Mouse (Mus musculus) heart, postnatal 0 days (tissue): ENCODE results near the gene 4930558C23Rik. TPM values are rescaled to one million over a fixed set of nuclear protein-coding genes. Genes with fewer than 3 reads are reported as not detected.
"Not testable (repeated sequence)": the region's sequence is repeated elsewhere in the genome, so short reads cannot be mapped to it uniquely, and the experiment has no call there.

ENCODE experiments used
- ATAC-seq: fragments of 200-750 bp; cut with Nextera tagmentation; 2 replicates; pipeline ENCODE4 v1.8.0; 2017; ENCODE audit warnings: low read depth, moderate number of reproducible peaks, moderate library complexity; ENCODE audit not compliant: insufficient read depth
- DNase-seq: peaks from one replicate; pipeline ENCODE4 v3.0.0-alpha.2; 2016; ENCODE audit warnings: low spot score
- H3K27ac ChIP-seq: fragments of 300-500 bp; sonication (generic); 2 replicates; pipeline ENCODE4 v1.5.1; 2014; ENCODE audit warnings: low read depth, mild to moderate bottlenecking
- H3K27me3 ChIP-seq: fragments of 300-500 bp; sonication (generic); 2 replicates; pipeline ENCODE4 v1.6.1; 2014; ENCODE audit warnings: low read length, mixed read lengths; ENCODE audit not compliant: control insufficient read depth, insufficient read depth
- H3K36me3 ChIP-seq: fragments of 300-500 bp; sonication (generic); replicated peaks from 2 replicates; pipeline ENCODE4 v1.6.1; 2014; ENCODE audit warnings: low read length, mixed read lengths; ENCODE audit not compliant: control insufficient read depth, insufficient read depth
- H3K4me1 ChIP-seq: fragments of 300-500 bp; sonication (generic); 2 replicates; pipeline ENCODE4 v1.6.1; 2014; ENCODE audit warnings: antibody characterized with exemption; ENCODE audit not compliant: control insufficient read depth, insufficient read depth
- H3K4me2 ChIP-seq: fragments of 300-500 bp; sonication (generic); 2 replicates; pipeline ENCODE4 v1.6.1; 2014; ENCODE audit warnings: low read depth, mild to moderate bottlenecking, low read length, moderate library complexity
- H3K4me3 ChIP-seq: fragments of 300-500 bp; sonication (generic); 2 replicates; pipeline ENCODE4 v1.5.1; 2014; ENCODE audit warnings: low read depth, low read length
- H3K9ac ChIP-seq: fragments of 300-500 bp; sonication (generic); replicated peaks from 2 replicates; pipeline ENCODE4 v1.6.1; 2014; ENCODE audit warnings: low read depth, low read length, mixed read lengths
- H3K9me3 ChIP-seq: fragments of 300-500 bp; sonication (generic); replicated peaks from 2 replicates; pipeline ENCODE4 v1.6.1; 2016; ENCODE audit warnings: low read length; ENCODE audit not compliant: control insufficient read depth
- CTCF ChIP-seq: IDR thresholded peaks from 2 replicates; pipeline ENCODE4 v1.5.1; 2016; ENCODE audit warnings: antibody characterized with exemption, control low read depth, low read depth
- EP300 ChIP-seq: IDR thresholded peaks from 2 replicates; pipeline ENCODE4 v1.6.1; 2016; ENCODE audit warnings: antibody characterized with exemption, low read depth
- WGBS: fragments of 180-500 bp; shearing (Covaris S2); extraction: QIAGEN DNeasy Blood & Tissue Kit; methylation state at CpG from one replicate; pipeline ENCODE4 v1.1.7; 2014; 5-methylcytosine and 5-hydroxymethylcytosine counted together
- polyA plus RNA-seq: library from polyadenylated mRNA; unstranded; fragments of >200 nt; fragmentation: Nextera tagmentation; extraction: Ambion mirVana; gene quantifications from 2 replicates; pipeline ENCODE4 v1.2.1, GENCODE M21; 2015
- total RNA-seq: library from RNA; depleted of rRNA; stranded (reverse); fragments of >200 nt; gene quantifications from 2 replicates; pipeline ENCODE4 v1.2.3, GENCODE M21; 2014; ENCODE audit warnings: low replicate concordance

4930558C23Rik gene
- total and polyA plus RNA-seq, 2 experiments from 2014 or later = not detected

GRCm38 (mm10) chr3:95433301-95433915, 30.8 kb upstream of the 4930558C23Rik start:
- Histone ChIP-seq H3K4me3 (peak overlapping the region; percentile 86), H3K27ac (peak overlapping the region; percentile 88), H3K4me2 (peak overlapping the region; percentile 63), H3K4me1 (peaks cover 11% of the 10 kb centered on the region; the same call in 1 of the 2 replicates), H3K9me3 (no peaks in the 10 kb centered on the region), H3K27me3 (no peaks in the 10 kb centered on the region), H3K9ac (peak overlapping the region; percentile 74; the same call in 1 of the 2 replicates), H3K36me3 (peaks cover 9% of the 10 kb centered on the region)
- ATAC-seq = no peak
- peak; percentile 11 for DNase-seq
- TF ChIP-seq CTCF (no peak), EP300 (no peak)
- WGBS = 69% methylated on average over 10 of the region's 10 CpGs

- not testable (repeated sequence) for H3K27ac ChIP-seq, H3K4me1 ChIP-seq, H3K9me3 ChIP-seq, ATAC-seq, H3K27me3 ChIP-seq, H3K4me3 ChIP-seq, H3K9ac ChIP-seq, H3K36me3 ChIP-seq, H3K4me2 ChIP-seq, DNase-seq
- WGBS = 68% methylated on average over 4 of the region's 11 CpGs
These were observed 25.8 kb upstream of the 4930558C23Rik start for GRCm38 (mm10) chr3:95428423-95428822.

- H3K27me3 ChIP-seq, H3K9ac ChIP-seq, H3K36me3 ChIP-seq, DNase-seq, H3K27ac ChIP-seq, ATAC-seq, H3K4me1 ChIP-seq, H3K9me3 ChIP-seq: not testable (repeated sequence)
- H3K4me3 ChIP-seq = peak overlapping the region; percentile 37
- WGBS = 35% methylated on average over 11 of the region's 21 CpGs
- peak overlapping the region; percentile 62 for H3K4me2 ChIP-seq
These were observed 25.2 kb upstream of the 4930558C23Rik start for GRCm38 (mm10) chr3:95427891-95428238.

- not testable (repeated sequence) for DNase-seq, H3K9me3 ChIP-seq, H3K27ac ChIP-seq, H3K9ac ChIP-seq, H3K27me3 ChIP-seq, H3K36me3 ChIP-seq, H3K4me1 ChIP-seq
- WGBS = 40% methylated on average over 8 of the region's 33 CpGs
- ATAC-seq = peak; percentile 36; the same call in 1 of the 2 replicates
- Histone ChIP-seq H3K4me2 (peak overlapping the region; percentile 62), H3K4me3 (peak overlapping the region; percentile 37)
These were observed 24.7 kb upstream of the 4930558C23Rik start for GRCm38 (mm10) chr3:95427117-95427890.

- not testable (repeated sequence) for H3K9ac ChIP-seq, H3K36me3 ChIP-seq, ATAC-seq, H3K4me3 ChIP-seq, H3K4me1 ChIP-seq, DNase-seq, H3K27ac ChIP-seq, H3K4me2 ChIP-seq, H3K27me3 ChIP-seq, H3K9me3 ChIP-seq
- 94% methylated on average over 5 of the region's 5 CpGs for WGBS
These were observed 23.8 kb upstream of the 4930558C23Rik start for GRCm38 (mm10) chr3:95426476-95426875.

GRCm38 (mm10) chr3:95417866-95418265, 15.2 kb upstream of the 4930558C23Rik start:
- TF ChIP-seq CTCF (no peak), EP300 (no peak)
- Histone ChIP-seq H3K9me3 (peaks cover 20% of the 10 kb centered on the region), H3K4me2 (no peak overlapping the region), H3K27ac (no peak overlapping the region), H3K4me1 (no peaks in the 10 kb centered on the region), H3K27me3 (no peaks in the 10 kb centered on the region), H3K36me3 (no peaks in the 10 kb centered on the region), H3K4me3 (no peak overlapping the region), H3K9ac (no peak overlapping the region)
- DNase-seq = no peak
- 74% methylated on average over 6 of the region's 6 CpGs for WGBS
- no peak for ATAC-seq
